Mouse (Mus musculus): Measurements from ENCODE around the gene Grb10. TPM values are rescaled to one million over a fixed set of nuclear protein-coding genes. Genes with fewer than 3 reads are reported as not detected.

Gene Grb10
- polyA plus RNA-seq, 1 experiment from 2014 or later, result 414 TPM

DNA sequence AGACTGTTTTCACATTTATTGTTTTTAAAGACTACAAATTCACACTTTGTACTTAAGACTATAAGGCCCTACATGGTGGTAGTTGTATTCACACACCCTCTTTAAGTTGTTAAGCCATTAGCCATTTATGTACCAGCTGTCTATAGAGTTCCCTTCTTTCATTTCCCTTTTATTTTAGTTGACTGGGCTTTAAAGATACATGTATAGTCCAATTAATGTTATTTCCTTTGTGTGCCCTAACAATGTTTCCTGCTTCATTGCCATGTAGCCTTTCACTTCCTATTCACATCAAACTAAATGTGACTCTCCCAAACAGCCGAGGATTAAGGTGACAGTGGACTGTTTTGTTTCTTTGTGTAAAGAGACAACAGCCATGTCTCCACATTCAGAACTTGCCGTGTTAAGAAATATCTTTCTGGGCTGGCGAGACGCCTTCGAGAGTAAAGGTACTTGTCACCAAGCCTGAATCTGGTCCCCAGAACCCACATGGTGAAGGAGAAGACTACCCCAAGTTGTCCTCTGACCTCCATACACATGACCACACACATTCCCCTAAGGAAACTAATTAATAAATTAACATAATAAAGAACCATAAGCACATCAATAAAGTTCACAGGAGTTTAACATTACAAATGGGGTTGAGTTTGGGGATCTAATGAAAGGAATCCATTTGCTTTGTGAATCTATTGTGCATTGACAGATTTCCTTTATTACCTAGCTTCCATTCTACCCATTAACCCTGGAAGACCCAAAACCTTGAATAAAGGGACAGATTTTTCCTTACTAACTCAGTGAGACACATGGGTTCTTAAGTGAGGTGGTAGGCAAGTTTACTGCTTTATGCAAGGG is 97.4 kb downstream of the Grb10 start:
- Histone ChIP-seq H3K36me3 (peaks cover 31% of the 10 kb centered on the region), H3K4me1 (peaks cover 5% of the 10 kb centered on the region; the same call in 1 of the 2 replicates), H3K9me3 (replicated peaks) (no peaks in the 10 kb centered on the region), H3K27me3 (no peaks in the 10 kb centered on the region), H3K9ac (no peak overlapping the region), H3K27ac (no peak overlapping the region), H3K4me2 (replicated peaks) (no peak overlapping the region), H3K4me3 (no peak overlapping the region)
- WGBS, result 39% methylated on average over 5 of the region's 5 CpGs
- ATAC-seq (ENCODE audit: low FRiP score), result no peak

- Histone ChIP-seq H3K27me3 (no peaks in the 10 kb centered on the region), H3K4me3 (no peak overlapping the region), H3K9me3 (replicated peaks) (no peaks in the 10 kb centered on the region), H3K4me1 (peaks cover 5% of the 10 kb centered on the region; the same call in 1 of the 2 replicates), H3K9ac (no peak overlapping the region), H3K27ac (no peak overlapping the region), H3K36me3 (peaks cover 35% of the 10 kb centered on the region), H3K4me2 (replicated peaks) (no peak overlapping the region)
- no peak for ATAC-seq (ENCODE audit: low FRiP score)
- WGBS, result 76% methylated on average over 3 of the region's 3 CpGs
These were observed 98.9 kb downstream of the Grb10 start for GRCm38 (mm10) chr11:11939611-11940010.

DNA sequence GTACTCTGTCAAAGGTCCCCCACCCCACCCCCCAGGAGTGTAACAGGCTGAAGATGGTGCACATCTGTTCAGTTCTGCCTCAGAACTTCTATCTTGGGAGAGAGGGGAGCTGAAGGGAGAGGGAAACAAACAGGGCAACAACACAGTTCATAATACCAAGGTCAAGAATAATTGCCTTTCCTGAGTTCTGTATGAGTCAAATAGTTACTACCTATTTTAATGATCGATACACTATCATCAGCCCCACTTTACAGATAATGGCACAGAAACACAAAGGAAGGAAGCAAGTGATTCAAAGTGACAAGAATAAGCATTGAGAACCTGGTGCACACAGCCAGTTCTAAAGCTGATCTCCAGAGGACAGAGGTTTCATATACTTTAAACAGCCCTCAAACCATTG is 99.9 kb downstream of the Grb10 start:
- no peak overlapping the region for H3K4me2 ChIP-seq (replicated peaks)
- no peaks in the 10 kb centered on the region for H3K9me3 ChIP-seq (replicated peaks)
- no peak overlapping the region for H3K4me3 ChIP-seq
- H3K27ac ChIP-seq, result no peak overlapping the region
- no peak overlapping the region for H3K9ac ChIP-seq
- ATAC-seq (ENCODE audit: low FRiP score), result no peak
- WGBS, result 97% methylated on average over 1 of the region's 1 CpGs
- H3K27me3 ChIP-seq, result no peaks in the 10 kb centered on the region
- peaks cover 39% of the 10 kb centered on the region for H3K36me3 ChIP-seq
- H3K4me1 ChIP-seq, result peaks cover 5% of the 10 kb centered on the region; the same call in 1 of the 2 replicates

- no peaks in the 10 kb centered on the region for H3K9me3 ChIP-seq (replicated peaks)
- peaks cover 41% of the 10 kb centered on the region for H3K36me3 ChIP-seq
- H3K27ac ChIP-seq, result no peak overlapping the region
- ATAC-seq (ENCODE audit: low FRiP score), result no peak
- H3K4me3 ChIP-seq, result no peak overlapping the region
- peaks cover 2% of the 10 kb centered on the region; the same call in 1 of the 2 replicates for H3K4me1 ChIP-seq
- WGBS, result 85% methylated on average over 10 of the region's 10 CpGs
- no peak overlapping the region for H3K4me2 ChIP-seq (replicated peaks)
- H3K9ac ChIP-seq, result no peak overlapping the region
- no peaks in the 10 kb centered on the region for H3K27me3 ChIP-seq
These were observed 101.0 kb downstream of the Grb10 start for GRCm38 (mm10) chr11:11937340-11938030.

DNA sequence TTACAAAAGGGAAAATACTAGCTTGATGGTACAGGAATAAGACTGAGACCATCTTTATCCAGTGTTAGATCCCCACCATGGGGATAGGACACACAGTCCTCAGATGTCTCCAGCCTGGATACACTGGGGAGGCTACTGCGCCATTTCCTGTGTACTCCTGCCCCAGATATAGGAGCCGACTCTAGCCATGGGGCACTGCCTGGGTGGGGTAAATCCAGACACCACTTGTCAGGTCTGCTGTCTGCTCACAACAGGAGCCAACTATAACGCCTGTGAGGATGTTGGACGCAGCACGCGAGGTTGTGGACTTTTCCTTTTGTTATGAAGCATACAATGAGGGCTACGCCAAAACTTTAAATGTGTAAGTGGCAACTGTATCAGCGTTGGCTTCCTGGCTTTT is 103.7 kb downstream of the Grb10 start:
- H3K36me3 ChIP-seq, result peaks cover 52% of the 10 kb centered on the region

GRCm38 (mm10) chr11:11932102-11932789 is 106.2 kb downstream of the Grb10 start:
- 50% methylated on average over 11 of the region's 11 CpGs for WGBS
- H3K27ac ChIP-seq, result peak overlapping the region; percentile 23; the same call in 1 of the 2 replicates
- no peak overlapping the region for H3K9ac ChIP-seq
- peak; percentile 42; the same call in 1 of the 2 replicates for ATAC-seq (ENCODE audit: low FRiP score)
- peaks cover 43% of the 10 kb centered on the region for H3K36me3 ChIP-seq
- no peak overlapping the region for H3K4me2 ChIP-seq (replicated peaks)
- H3K4me3 ChIP-seq, result no peak overlapping the region
- H3K27me3 ChIP-seq, result no peaks in the 10 kb centered on the region
- H3K9me3 ChIP-seq (replicated peaks), result no peaks in the 10 kb centered on the region
- peaks cover 9% of the 10 kb centered on the region; the same call in 1 of the 2 replicates for H3K4me1 ChIP-seq

More for the DNA sequence above, 103.7 kb downstream of the Grb10 start:
- Histone ChIP-seq H3K9me3 (replicated peaks) (no peaks in the 10 kb centered on the region), H3K4me1 (peaks cover 9% of the 10 kb centered on the region; the same call in 1 of the 2 replicates), H3K4me3 (no peak overlapping the region), H3K4me2 (replicated peaks) (no peak overlapping the region), H3K27me3 (no peaks in the 10 kb centered on the region), H3K27ac (no peak overlapping the region), H3K9ac (no peak overlapping the region)
- ATAC-seq (ENCODE audit: low FRiP score), result no peak
- 84% methylated on average over 8 of the region's 8 CpGs for WGBS

DNA sequence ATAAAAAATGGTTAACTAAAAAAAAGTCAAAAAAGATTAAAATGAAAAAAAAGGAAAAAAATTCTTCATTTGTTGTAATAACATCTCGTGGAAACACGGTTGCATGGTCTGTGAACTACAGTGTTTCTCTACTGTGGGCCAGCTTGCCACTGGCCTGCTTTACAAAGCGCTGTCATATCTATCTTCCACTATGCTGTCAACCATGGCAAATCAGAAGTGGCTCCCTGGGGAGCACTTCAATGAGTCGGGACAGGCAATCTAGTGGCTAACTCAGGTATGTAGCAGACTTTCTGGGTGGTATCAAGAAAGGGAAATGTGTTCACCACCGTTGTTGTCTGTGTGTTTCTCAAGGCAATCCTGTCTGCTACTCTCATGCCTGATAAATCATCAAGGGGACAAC is 106.8 kb downstream of the Grb10 start:
- Histone ChIP-seq H3K9me3 (replicated peaks) (no peaks in the 10 kb centered on the region), H3K4me3 (no peak overlapping the region), H3K27me3 (no peaks in the 10 kb centered on the region), H3K9ac (no peak overlapping the region), H3K27ac (peak overlapping the region; percentile 23; the same call in 1 of the 2 replicates), H3K36me3 (peaks cover 38% of the 10 kb centered on the region), H3K4me1 (peaks cover 9% of the 10 kb centered on the region; the same call in 1 of the 2 replicates), H3K4me2 (replicated peaks) (no peak overlapping the region)
- ATAC-seq (ENCODE audit: low FRiP score), result no peak; the same call in 1 of the 2 replicates
- WGBS, result 49% methylated on average over 5 of the region's 5 CpGs

GRCm38 (mm10) chr11:11930527-11930926 is 108.0 kb downstream of the Grb10 start:
- Histone ChIP-seq H3K36me3 (peaks cover 28% of the 10 kb centered on the region), H3K4me1 (peaks cover 9% of the 10 kb centered on the region; the same call in 1 of the 2 replicates), H3K9me3 (replicated peaks) (no peaks in the 10 kb centered on the region), H3K27ac (no peak overlapping the region), H3K4me2 (replicated peaks) (no peak overlapping the region), H3K27me3 (no peaks in the 10 kb centered on the region), H3K9ac (no peak overlapping the region), H3K4me3 (no peak overlapping the region)
- ATAC-seq (ENCODE audit: low FRiP score), result no peak
- WGBS, result 92% methylated on average over 11 of the region's 11 CpGs

- peaks cover 22% of the 10 kb centered on the region for H3K36me3 ChIP-seq
- WGBS, result 95% methylated on average over 3 of the region's 3 CpGs
- H3K4me2 ChIP-seq (replicated peaks), result no peak overlapping the region
- H3K27ac ChIP-seq, result no peak overlapping the region
- peaks cover 9% of the 10 kb centered on the region; the same call in 1 of the 2 replicates for H3K4me1 ChIP-seq
- no peak for ATAC-seq (ENCODE audit: low FRiP score)
- H3K27me3 ChIP-seq, result no peaks in the 10 kb centered on the region
- H3K4me3 ChIP-seq, result no peak overlapping the region
- H3K9me3 ChIP-seq (replicated peaks), result no peaks in the 10 kb centered on the region
- no peak overlapping the region for H3K9ac ChIP-seq
These were observed 109.4 kb downstream of the Grb10 start for GRCm38 (mm10) chr11:11929059-11929458.

GRCm38 (mm10) chr11:11928586-11928985 is 109.9 kb downstream of the Grb10 start:
- no peak overlapping the region for H3K4me2 ChIP-seq (replicated peaks)
- 90% methylated on average over 2 of the region's 2 CpGs for WGBS
- no peak overlapping the region for H3K27ac ChIP-seq
- H3K36me3 ChIP-seq, result peaks cover 18% of the 10 kb centered on the region
- no peaks in the 10 kb centered on the region for H3K27me3 ChIP-seq
- H3K4me3 ChIP-seq, result no peak overlapping the region
- no peaks in the 10 kb centered on the region for H3K9me3 ChIP-seq (replicated peaks)
- no peak overlapping the region for H3K9ac ChIP-seq
- no peak for ATAC-seq (ENCODE audit: low FRiP score)
- H3K4me1 ChIP-seq, result peaks cover 9% of the 10 kb centered on the region; the same call in 1 of the 2 replicates

GRCm38 (mm10) chr11:11923900-11924299 is 114.6 kb downstream of the Grb10 start:
- Histone ChIP-seq H3K9me3 (replicated peaks) (no peaks in the 10 kb centered on the region), H3K27ac (no peak overlapping the region), H3K4me1 (no peaks in the 10 kb centered on the region), H3K9ac (no peak overlapping the region), H3K27me3 (no peaks in the 10 kb centered on the region), H3K4me3 (no peak overlapping the region), H3K4me2 (replicated peaks) (no peak overlapping the region), H3K36me3 (no peaks in the 10 kb centered on the region)
- ATAC-seq (ENCODE audit: low FRiP score), result no peak
- WGBS, result 24% methylated on average over 3 of the region's 3 CpGs

- H3K9me3 ChIP-seq (replicated peaks), result no peaks in the 10 kb centered on the region
- H3K4me3 ChIP-seq, result no peak overlapping the region
- H3K36me3 ChIP-seq, result no peaks in the 10 kb centered on the region
- H3K27me3 ChIP-seq, result no peaks in the 10 kb centered on the region
- H3K4me1 ChIP-seq, result no peaks in the 10 kb centered on the region
- H3K9ac ChIP-seq, result no peak overlapping the region
- H3K27ac ChIP-seq, result no peak overlapping the region
- no peak for ATAC-seq (ENCODE audit: low FRiP score)
- no peak overlapping the region for H3K4me2 ChIP-seq (replicated peaks)
- 89% methylated on average over 3 of the region's 3 CpGs for WGBS
These were observed 115.1 kb downstream of the Grb10 start for GRCm38 (mm10) chr11:11923345-11923744.

All from hindbrain, embryonic 12.5 days (tissue).